Mouse (Mus musculus) frontal cortex, adult 2 months (tissue): ENCODE measurements at regions not wholly inside any gene's neighbourhood (a gene's known extent, or its start where the extent isn't known, plus 50 kb on each side); places are given as distances from the start of the nearest gene placed in this dataset.

Source experiments
- DNase-seq, 2 experiments: peaks; one replicate each; pipeline ENCODE4 v3.0.0; 2022; ENCODE audit warnings: low spot score in 1 of 2; ENCODE audit errors: extremely low spot score in 1 of 2

GRCm38 (mm10) chrX:85481326-85481725, 92.5 kb upstream of the Tab3 start:
- DNase-seq = peak in 1 of 2 experiments; percentile 50

GRCm38 (mm10) chrX:85496943-85497342, 76.9 kb upstream of the Tab3 start:
- peak in 1 of 2 experiments; percentile 52 for DNase-seq
